Mouse (Mus musculus) mesoderm, embryonic 11.5 days (tissue): Measurements from ENCODE around the gene Mfsd12.
A peak's percentile ranks its signal among the peaks of the same experiment; 100 is the strongest.

ENCODE experiments used
- DNase-seq: peaks from one replicate; pipeline ENCODE4 v3.0.0-alpha.2; 2012; ENCODE audit warnings: low read depth, low spot score

Gene Mfsd12

DNA sequence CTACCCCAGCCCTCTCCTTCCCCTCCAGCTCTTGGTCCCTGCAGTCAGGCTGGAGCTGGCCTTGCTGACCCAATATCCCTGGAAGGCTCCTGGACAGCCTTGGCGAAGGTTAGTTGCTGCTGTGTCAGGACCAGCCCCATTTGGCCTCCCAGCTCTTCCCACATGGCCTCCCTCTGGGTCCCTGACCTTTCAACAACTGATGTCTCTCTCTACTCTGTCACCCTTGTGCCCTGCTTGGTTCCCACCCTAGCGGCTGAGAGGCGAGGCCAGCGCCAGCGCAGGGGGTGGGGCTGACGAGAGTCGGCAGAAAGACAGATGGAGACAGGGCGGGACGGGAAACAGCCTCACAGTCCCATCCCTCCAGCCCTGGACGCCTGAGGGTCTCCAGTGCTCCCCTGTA lies 28.9 kb upstream of the Mfsd12 start, which contains the start of gene Tbxa2r:
Tbxa2r (plus strand) TSS at position 346 of the 400 bp plus-strand sequence.
- no peak for DNase-seq

DNA sequence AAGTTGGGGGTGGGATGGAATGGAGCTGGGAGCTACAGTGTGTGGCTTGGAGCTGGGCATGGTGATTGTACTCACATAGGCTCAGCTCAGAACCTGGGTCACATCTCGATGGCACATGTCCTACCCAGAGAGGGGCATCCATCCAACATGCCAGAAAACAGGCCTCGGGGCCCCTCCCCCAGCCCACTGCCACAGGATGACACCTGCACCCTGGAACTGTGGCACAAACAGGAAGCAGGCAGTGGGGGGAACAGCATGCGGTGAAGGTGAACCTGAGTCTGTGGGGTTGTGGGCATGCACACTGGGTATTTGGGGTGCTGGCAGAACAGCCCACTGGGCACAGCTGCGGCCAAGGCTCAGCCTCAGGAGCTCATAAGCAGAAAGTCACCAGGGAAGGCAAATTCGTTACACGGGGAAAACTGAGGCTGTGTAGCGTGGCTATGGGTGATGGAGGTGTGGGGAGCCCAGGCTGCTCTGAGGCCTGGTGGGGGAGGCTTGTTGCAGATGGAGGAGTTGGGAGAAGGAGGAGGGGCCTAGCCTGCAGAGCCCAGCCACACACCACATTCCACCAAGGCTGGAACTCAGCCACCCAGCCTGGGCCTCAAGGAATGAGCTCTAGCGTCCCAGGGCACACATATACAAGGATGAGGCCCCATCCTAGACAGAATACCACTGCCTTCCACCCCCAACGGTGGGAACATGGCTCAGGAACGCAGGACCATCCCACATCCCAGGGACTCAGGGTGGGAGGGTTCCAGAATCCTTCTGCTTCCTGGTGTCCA lies 27.9 kb upstream of the Mfsd12 start:
- no peak for DNase-seq

DNA sequence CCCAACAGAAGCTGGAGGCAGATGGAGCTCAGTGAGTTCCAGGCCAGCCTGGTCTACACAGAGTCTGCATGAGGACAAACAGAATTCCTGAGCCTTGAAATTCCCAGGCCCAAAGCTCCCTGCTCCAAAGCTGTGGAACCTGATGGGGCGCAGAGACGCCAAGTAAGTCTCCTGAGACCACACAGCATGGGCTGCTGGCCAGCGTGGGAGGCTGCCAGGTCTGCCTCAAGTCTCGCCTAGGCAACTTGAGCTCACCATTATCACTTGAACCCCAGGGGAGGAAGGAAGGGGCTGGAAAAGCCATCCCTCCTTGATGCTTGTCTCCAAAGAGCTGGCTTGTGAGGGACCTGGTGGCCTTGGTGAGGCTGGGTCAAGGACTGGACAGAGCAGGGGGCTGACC lies 27.3 kb upstream of the Mfsd12 start:
- DNase-seq, result no peak

DNA sequence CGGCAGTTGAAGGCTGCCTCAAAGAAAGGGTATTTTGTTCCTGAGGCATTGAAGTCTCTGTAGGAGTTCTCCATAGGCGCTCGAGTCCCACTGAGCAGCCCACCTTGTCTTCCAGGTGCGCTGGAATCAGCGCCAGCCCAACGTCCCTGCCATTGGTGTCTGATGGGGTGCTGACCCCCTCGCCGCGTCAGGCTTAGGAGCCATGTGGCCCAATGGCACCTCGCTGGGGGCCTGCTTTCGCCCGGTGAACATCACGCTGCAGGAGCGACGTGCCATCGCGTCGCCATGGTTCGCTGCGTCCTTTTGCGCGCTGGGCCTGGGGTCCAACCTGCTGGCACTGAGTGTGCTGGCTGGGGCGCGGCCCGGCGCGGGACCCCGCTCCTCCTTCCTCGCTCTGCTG lies 25.0 kb upstream of the Mfsd12 start:
- no peak for DNase-seq

DNA sequence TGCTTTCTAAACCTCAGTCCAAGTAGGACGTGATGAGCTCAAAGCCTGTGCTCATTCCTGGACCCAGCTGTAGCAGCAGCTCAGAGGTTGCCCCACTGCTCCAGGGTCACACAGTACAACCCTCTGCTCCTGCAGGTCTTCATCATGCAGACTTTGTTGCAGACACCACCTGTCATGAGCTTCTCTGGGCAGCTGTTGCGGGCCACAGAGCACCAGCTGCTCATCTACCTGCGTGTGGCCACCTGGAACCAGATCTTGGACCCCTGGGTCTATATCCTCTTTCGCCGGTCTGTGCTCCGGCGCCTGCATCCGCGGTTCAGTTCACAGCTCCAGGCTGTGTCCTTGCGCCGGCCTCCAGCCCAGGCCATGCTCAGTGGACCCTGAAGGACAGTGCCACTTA lies 23.0 kb upstream of the Mfsd12 start:
- DNase-seq, result no peak

DNA sequence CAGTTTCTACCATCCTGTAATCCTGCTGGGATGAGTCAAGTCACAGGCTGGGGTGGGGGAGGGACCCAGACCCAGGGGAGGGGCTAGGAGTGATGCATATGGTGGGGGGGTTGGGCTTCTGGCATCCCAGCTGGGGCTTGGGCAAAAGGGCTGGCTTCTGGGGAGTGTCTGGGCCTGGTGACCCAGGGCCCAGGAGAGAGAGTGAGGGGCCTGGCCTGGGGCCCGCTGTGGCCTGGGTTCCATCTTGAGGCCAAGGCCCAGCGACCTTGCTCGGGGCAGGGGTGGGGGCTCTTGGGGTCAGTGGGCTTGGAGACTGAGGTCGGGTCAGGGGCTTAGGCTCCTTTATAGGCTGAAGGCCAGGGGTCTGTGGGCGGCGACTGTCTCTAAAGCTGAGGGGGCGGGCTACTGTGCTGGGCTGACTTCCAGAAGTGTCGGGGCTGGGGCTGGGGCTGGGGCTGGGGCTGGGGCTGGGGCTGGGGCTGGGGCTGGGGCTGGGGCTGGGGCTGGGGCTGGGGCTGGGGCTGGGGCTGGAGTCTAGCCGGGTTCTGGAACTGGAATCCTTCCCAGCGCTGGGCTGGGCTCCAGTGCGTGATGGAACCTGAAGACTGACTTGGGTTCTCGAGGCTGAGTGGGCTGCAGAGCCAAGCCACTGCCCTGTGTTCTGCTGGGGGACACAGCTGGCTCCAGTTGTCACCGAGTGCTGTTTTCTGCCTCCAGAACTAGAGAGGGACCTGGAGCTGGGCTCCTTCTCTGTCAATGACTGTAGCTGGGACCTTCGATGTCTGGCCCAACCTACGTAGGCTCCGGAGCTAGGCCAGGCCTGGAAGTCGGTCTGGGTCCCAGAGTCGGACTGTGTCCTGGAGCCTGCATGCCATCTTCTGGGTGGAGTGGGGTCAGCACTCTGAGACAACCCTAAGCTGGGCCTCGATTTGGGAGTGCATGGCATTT lies 21.6 kb upstream of the Mfsd12 start:
- no peak for DNase-seq

DNA sequence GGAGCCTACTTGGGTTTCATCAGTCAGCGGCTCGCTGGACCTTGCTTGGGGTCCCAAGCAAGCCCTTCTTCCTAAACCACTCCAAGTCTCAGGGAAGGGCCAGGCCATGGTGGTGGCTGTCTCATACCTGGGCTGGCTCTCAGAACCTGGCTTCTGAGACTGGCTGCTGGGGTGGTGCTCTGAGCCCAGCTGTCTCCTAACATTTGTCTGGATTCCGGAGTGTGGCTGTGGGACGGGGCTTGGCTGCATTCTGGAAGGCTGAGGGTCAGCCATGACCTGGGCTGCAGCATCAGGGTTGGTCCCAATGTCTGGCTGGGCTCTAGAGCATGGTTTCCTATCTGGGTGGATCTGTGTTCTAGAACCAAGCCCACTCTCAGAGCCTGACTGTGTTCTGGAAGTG lies 20.7 kb upstream of the Mfsd12 start:
- DNase-seq, result no peak

DNA sequence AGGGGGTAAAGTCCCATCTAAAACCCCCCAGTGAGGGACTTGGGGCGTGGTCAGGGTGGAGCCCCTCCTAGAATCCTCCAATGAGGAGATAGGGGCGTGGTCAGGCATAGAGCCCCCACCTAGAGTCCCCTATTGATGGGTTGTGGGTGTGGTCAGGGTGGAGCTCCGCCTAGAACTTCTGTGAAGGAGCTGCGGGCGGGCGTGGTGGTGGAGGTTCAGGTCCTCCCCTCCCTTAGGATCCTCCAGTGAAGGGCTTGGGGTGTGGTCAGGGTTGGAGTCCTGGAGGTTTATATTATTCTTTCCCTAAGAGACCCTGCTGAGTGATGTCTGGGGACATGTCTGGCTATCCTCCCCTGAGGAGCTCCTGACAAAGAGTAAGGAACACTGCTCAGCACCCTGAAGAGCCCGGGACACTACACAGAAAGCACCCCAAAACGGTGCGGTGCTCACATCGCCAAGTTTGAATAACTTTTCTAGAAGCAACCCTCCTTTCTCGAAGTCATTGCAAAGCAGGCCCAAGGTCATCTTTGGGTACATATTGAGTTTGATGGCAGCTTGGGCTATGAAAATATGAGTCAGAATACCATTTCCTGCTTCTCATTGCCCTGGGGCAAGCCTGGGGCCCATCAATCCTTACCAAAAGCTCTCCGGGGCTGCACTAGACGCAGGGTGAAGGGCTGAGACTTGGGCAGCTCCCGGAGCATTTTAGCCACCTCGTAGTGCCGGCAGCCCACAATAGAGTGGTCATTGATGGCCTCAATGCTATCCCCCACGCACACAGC lies 16.5 kb upstream of the Mfsd12 start:
- no peak for DNase-seq

DNA sequence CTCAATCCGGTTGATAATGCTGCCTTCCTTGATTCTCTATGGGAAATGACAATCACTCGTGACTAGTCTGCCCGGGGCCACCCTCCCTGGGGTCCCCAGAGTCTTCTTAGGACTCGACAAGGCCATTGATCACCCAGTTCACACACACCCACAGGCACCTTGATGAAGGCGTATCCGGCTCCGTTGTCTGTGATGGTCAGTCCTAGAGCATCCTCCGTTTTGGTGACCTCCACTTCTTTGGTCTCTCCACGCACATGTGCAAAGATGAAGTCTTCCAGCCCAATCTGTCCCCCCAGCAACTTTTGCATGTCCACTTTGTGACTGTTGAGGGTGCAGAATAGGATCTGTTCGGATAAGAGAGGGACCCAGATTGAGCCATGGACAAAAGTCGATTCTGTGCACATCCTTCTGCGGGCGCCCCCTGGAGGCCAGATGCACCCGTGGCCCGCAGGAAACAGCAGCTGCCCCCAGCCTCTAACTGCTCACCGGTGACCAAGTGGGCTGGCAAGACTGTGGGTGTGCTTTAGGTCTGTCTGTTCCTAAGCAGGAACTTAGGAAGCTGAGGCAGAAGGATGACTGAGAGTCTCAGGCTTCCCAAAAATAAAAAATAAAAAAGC lies 15.8 kb upstream of the Mfsd12 start:
- DNase-seq, result peak; percentile 74

DNA sequence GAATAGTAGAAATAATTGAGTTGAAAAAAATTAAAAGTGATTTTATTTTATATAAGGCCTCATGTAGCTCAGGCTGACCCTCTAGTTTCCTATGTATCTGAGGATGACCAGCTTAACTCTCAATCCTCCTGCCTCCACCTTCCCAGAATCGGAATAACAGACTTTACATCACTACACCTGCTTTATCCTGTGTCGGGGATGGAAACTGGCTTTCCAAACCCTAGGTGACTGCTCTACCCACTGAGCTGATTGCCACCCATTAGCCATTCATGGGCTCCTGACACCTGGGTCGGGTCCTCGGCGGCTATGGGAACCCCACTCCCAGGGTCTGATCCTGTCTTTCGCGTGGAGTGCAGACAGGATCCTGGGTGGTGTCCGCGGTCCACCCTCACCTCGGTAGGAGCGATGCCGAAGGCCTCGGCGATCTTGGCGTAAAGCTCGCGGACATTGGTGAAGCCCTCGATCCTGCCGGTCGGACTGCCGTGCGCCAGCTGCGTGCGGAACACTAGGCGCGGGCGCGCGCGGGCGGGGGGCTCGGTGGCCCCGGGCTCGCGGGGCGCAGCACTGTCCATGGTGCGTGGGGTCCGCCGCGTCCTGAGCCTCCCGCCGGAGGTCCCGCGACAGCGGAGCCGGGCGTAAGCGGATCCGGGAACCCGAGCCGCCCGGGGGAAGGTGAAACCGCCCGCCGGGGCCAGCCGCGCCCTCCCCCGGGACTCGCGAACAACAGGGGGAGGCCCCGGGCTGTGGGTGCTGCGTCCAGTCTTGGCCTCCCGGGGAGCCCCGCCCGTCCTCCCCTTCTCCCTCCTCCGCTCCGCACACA lies 14.4 kb upstream of the Mfsd12 start, which contains the start of gene Gipc3:
Gipc3 (minus strand) TSS at position 581 of the 820 bp plus-strand sequence.
- DNase-seq, result no peak

DNA sequence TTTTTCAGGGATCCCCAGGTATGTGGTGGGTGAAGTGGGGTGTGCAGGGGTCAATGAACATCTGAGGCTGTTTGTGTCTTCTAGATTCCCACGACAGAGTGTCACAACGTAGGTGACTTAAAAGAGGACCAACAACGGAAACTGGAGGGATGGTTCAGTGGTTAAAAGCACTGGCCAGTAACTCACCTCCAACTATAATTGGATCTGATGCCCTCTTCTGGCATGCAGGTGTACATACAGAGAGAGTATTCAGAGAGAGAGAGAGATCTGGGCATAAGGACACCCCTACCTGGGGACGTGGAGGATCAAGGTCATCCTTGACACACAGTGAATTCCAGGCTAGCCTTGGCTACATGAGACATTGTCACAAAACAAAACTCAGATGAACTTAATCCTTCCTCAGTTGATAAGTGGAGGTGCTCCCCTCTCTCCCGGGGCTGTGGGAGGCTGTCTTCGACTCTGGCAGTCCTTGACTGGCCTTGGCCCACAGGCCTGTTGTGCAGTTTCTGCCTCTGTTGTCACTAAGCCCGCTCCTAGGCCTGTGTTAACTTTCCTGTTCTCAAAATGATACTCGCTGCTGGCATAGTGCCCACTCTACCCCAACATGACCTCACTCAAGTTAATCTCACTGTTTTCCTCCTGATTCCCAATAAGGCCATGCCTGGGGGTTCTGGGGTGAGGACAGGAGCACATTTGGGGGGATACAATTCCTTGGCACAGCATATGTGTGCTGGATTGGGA lies 12.7 kb upstream of the Mfsd12 start:
- DNase-seq, result no peak

DNA sequence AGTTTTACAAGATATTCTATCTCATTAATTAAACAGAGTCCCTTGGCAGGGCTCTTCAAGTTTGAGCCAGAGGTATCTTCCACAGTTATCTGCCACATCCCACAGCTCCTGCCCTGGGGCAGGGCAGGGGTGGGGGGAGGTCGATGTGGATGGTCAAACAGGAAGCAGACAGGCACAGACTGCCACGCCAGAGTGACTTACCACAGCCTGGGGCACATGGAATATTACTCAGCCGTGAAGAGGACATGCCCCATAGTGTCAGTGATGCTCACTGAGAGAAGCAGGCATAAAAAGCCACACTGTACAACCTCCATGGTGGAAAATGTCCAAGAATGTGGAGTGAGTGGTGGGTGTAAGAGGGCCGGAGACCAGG lies 12.1 kb upstream of the Mfsd12 start:
- DNase-seq, result no peak

DNA sequence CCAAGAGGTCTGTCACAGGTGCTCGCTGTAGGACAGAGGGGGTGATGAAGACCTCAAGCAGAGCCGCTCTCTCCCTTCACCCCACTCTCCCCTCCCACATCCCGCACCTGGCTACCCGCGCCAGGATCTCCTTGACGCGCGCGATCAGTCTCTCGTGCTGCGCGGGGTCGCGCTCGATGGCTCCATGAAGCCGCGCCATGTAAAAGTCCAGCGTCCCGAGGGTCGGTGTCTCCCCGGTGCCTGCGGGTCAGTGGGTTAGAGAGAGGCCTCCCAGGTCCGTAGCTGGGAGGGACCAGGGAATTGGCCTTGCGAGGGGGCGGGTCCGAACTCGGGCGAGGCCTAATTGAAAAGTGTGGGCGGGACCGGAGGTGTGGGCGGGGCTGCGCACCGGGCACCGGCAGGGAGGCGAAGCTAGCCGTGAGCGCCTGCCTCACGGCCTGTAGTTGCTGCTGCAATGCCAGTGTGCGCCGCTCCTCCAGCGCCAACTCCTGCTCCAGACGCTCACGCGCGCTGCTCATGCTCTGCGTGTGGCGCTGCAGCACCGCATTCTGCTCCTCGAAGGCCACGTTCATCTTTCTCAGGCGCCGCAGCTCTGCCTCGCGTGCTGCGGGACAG lies 10.7 kb upstream of the Mfsd12 start:
- DNase-seq, result peak; percentile 76

DNA sequence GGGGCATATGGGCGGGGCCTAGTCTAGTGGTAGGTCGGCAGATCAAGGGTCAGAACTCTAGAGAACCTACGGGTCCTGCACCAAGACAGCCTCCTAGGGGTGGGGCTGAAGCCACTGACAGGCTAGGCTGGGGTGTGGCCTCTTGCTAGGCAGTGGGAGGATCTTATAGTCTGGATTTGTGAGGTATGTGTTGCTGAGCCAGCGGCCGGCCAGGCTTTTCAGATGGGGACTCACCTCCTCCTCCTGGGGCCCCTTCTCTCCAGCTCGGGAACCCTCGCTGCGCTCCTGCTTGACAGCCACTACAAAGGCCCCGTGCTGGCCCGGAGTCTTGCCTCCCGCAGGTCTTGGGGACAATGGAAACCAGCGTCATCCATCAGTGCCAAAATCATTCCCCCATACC lies 8.1 kb upstream of the Mfsd12 start:
- no peak for DNase-seq

DNA sequence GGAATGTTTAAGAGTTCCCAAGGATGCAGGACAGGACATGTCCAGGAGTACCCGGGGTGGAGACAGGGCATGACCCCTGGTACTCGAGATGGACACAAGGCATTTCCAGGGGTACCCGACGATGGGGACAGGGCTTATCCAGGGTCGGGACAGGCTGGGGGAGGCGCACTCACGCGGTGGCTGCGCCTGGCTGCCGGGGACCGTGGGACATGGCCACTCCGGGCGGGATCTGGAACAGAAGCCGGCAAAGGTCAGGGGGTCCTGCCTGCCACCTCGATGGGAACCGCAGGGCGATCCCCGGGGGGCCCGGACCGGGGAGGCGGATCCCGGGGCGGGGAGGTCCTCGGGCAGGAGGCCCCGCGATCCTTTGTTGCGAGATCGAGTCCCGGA lies 7.3 kb upstream of the Mfsd12 start:
- no peak for DNase-seq

DNA sequence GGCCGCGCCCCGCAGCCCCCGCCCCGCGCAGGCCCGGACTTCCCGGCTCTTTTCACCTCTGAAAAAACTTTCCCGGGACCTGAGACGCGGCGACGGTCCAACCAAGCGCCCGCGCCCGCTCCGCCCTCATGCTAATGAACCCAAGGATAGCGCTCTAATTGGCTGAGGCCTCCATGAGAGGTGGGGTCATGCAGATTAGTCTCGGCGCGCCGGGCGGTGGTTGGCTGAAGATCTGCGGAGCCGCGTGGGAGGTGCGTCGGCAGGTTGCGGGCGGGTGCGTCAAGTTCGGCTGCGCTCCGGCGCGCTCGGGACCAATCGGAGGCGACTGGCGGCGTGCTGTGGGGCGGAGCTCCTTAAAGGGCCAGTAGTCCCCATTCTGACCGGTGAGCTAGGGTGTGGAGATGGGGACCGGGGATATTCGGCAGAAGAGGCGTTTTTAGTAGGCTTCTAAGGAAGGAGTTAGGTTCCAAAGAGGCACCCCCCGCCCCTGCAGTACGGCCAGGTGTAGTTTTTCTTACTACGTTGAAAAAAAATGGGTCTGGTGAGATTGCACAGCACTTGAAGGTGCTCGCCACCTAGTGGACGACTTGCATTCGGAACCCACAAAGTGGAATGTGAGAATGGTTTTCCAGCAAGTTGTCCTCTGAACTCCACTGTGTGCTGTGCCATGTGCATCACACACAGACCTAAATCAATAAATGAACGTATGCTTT lies 6.8 kb upstream of the Mfsd12 start, which contains the start of gene Hmg20b:
Hmg20b (minus strand) TSS at position 130 of the 713 bp plus-strand sequence.
- DNase-seq, result peak; percentile 99

DNA sequence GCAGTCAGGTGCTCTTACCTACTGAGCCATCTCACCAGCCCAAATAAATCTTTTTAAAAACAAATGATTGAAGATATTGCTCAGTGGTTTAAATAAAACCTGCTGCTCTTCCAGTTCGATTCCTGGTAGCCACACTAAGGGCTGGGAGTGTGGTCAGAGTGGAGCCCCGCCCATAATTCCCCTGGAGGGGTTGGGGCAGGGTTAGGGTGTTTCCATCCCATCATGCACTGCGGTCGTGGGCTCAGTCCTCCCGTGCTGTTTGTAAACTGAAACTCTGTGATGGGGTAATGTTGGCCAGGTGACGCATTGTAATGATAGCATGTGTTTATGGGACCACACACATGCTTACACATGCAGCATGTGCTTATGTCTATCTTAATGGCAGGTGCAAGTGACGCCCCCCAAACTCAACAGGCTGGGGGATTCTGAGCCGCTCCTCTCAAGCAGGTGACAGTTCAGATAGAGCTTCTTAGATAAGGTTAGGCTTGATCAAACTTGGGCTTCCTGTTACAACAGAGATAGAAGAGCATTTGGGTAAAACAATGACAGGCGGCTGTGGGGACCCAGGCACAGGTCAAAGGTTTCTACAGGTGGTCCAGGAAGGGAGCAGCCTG lies 5.5 kb upstream of the Mfsd12 start:
- no peak for DNase-seq
